Mouse (Mus musculus): Measurements from ENCODE around the gene Polr2c. TPM values are rescaled to one million over a fixed set of nuclear protein-coding genes. Genes with fewer than 3 reads are reported as not detected.

The Polr2c gene
- polyA plus RNA-seq, 1 experiment from 2014 or later = 176 TPM

- peak overlapping the region; percentile 72; the same call in 1 of the 2 replicates for H3K4me3 ChIP-seq
- peaks cover 57% of the 10 kb centered on the region for H3K27me3 ChIP-seq (ENCODE audit: poor library complexity, severe bottlenecking)
- H3K36me3 ChIP-seq (replicated peaks) = no peaks in the 10 kb centered on the region
- H3K9me3 ChIP-seq = no peaks in the 10 kb centered on the region
- DNase-seq (ENCODE audit: extremely low spot score, low spot score) = peak; percentile 71
- H3K27ac ChIP-seq = no peak overlapping the region
- H3K4me1 ChIP-seq = peaks cover 68% of the 10 kb centered on the region
- 17% methylated on average over 6 of the region's 6 CpGs for WGBS
Observed at GRCm38 (mm10) chr8:94874358-94874757, 17.1 kb downstream of the Polr2c start.

GRCm38 (mm10) chr8:94875096-94875870 is 18.0 kb downstream of the Polr2c start:
- peak overlapping the region; percentile 72 for H3K4me3 ChIP-seq
- no peaks in the 10 kb centered on the region for H3K36me3 ChIP-seq (replicated peaks)
- no peaks in the 10 kb centered on the region for H3K9me3 ChIP-seq
- 15% methylated on average over 17 of the region's 17 CpGs for WGBS
- H3K27me3 ChIP-seq (ENCODE audit: poor library complexity, severe bottlenecking) = peaks cover 48% of the 10 kb centered on the region
- peak overlapping the region; percentile 76 for H3K27ac ChIP-seq
- peak; percentile 31 for DNase-seq (ENCODE audit: extremely low spot score, low spot score)
- peaks cover 59% of the 10 kb centered on the region for H3K4me1 ChIP-seq

- peaks cover 54% of the 10 kb centered on the region for H3K4me1 ChIP-seq
- H3K36me3 ChIP-seq (replicated peaks) = no peaks in the 10 kb centered on the region
- under 1% methylated on average over 20 of the region's 20 CpGs for WGBS
- H3K9me3 ChIP-seq = no peaks in the 10 kb centered on the region
- H3K27me3 ChIP-seq (ENCODE audit: poor library complexity, severe bottlenecking) = peaks cover 43% of the 10 kb centered on the region
- H3K27ac ChIP-seq = peak overlapping the region; percentile 76
- no peak for DNase-seq (ENCODE audit: extremely low spot score, low spot score)
- peak overlapping the region; percentile 72 for H3K4me3 ChIP-seq
Observed at GRCm38 (mm10) chr8:94875871-94876150, 18.6 kb downstream of the Polr2c start.

GRCm38 (mm10) chr8:94876197-94876730 is 19.0 kb downstream of the Polr2c start, which contains the start of gene Dok4:
TSS of gene Dok4 (minus strand) at chr8:94876330.
- Histone ChIP-seq H3K4me1 (peaks cover 49% of the 10 kb centered on the region), H3K9me3 (no peaks in the 10 kb centered on the region), H3K27me3 (ENCODE audit: poor library complexity, severe bottlenecking) (peaks cover 40% of the 10 kb centered on the region), H3K36me3 (replicated peaks) (no peaks in the 10 kb centered on the region), H3K27ac (peak within 1 kb of the TSS; percentile 76), H3K4me3 (peak within 1 kb of the TSS; percentile 72)
- whole genome bisulfite sequencing = 1% methylated on average over 23 of the region's 37 CpGs
- peak; percentile 91 for DNase-seq (ENCODE audit: extremely low spot score, low spot score)

GRCm38 (mm10) chr8:94876820-94877219 is 19.6 kb downstream of the Polr2c start:
- Histone ChIP-seq H3K9me3 (no peaks in the 10 kb centered on the region), H3K4me1 (peaks cover 44% of the 10 kb centered on the region), H3K27me3 (ENCODE audit: poor library complexity, severe bottlenecking) (peaks cover 34% of the 10 kb centered on the region), H3K4me3 (0 out of 2 replicates have a peak overlapping the region, but pooled peaks have one; percentile 72), H3K27ac (no peak overlapping the region), H3K36me3 (replicated peaks) (no peaks in the 10 kb centered on the region)
- 52% methylated on average over 3 of the region's 3 CpGs for WGBS
- no peak for DNase-seq (ENCODE audit: extremely low spot score, low spot score)

GRCm38 (mm10) chr8:94880742-94881141 is 23.5 kb downstream of the Polr2c start:
- Histone ChIP-seq H3K4me1 (peaks cover 13% of the 10 kb centered on the region), H3K36me3 (replicated peaks) (no peaks in the 10 kb centered on the region), H3K27ac (no peak overlapping the region), H3K9me3 (no peaks in the 10 kb centered on the region), H3K4me3 (no peak overlapping the region), H3K27me3 (ENCODE audit: poor library complexity, severe bottlenecking) (peaks cover 9% of the 10 kb centered on the region)
- WGBS = 76% methylated on average over 4 of the region's 4 CpGs
- DNase-seq (ENCODE audit: extremely low spot score, low spot score) = no peak

GRCm38 (mm10) chr8:94888383-94889036 is 31.3 kb downstream of the Polr2c start:
- H3K9me3 ChIP-seq = no peaks in the 10 kb centered on the region
- H3K4me1 ChIP-seq = no peaks in the 10 kb centered on the region; the same call in 1 of the 2 replicates
- H3K4me3 ChIP-seq = no peak overlapping the region
- 44% methylated on average over 14 of the region's 14 CpGs for WGBS
- peaks cover 4% of the 10 kb centered on the region; the same call in 1 of the 2 replicates for H3K27me3 ChIP-seq (ENCODE audit: poor library complexity, severe bottlenecking)
- H3K36me3 ChIP-seq (replicated peaks) = no peaks in the 10 kb centered on the region
- no peak overlapping the region for H3K27ac ChIP-seq
- no peak for DNase-seq (ENCODE audit: extremely low spot score, low spot score)

- Histone ChIP-seq H3K27ac (no peak overlapping the region), H3K4me3 (no peak overlapping the region), H3K36me3 (replicated peaks) (no peaks in the 10 kb centered on the region), H3K27me3 (ENCODE audit: poor library complexity, severe bottlenecking) (peaks cover 4% of the 10 kb centered on the region; the same call in 1 of the 2 replicates), H3K9me3 (no peaks in the 10 kb centered on the region), H3K4me1 (peaks cover 18% of the 10 kb centered on the region)
- DNase-seq (ENCODE audit: extremely low spot score, low spot score) = no peak
- 58% methylated on average over 2 of the region's 2 CpGs for WGBS
Observed at GRCm38 (mm10) chr8:94892917-94893316, 35.7 kb downstream of the Polr2c start.

- peak overlapping the region; percentile 22; the same call in 1 of the 2 replicates for H3K4me3 ChIP-seq
- 12% methylated on average over 11 of the region's 11 CpGs for WGBS
- peaks cover 15% of the 10 kb centered on the region for H3K27me3 ChIP-seq (ENCODE audit: poor library complexity, severe bottlenecking)
- no peak for DNase-seq (ENCODE audit: extremely low spot score, low spot score)
- H3K27ac ChIP-seq = peak overlapping the region; percentile 66
- no peaks in the 10 kb centered on the region for H3K9me3 ChIP-seq
- H3K36me3 ChIP-seq (replicated peaks) = peaks cover 19% of the 10 kb centered on the region
- peaks cover 49% of the 10 kb centered on the region for H3K4me1 ChIP-seq
Observed at GRCm38 (mm10) chr8:94899262-94899661, 42.0 kb downstream of the Polr2c start.

GRCm38 (mm10) chr8:94900617-94901016 is 43.4 kb downstream of the Polr2c start:
- 40% methylated on average over 6 of the region's 6 CpGs for WGBS
- no peaks in the 10 kb centered on the region for H3K9me3 ChIP-seq
- peaks cover 33% of the 10 kb centered on the region for H3K36me3 ChIP-seq (replicated peaks)
- peaks cover 15% of the 10 kb centered on the region for H3K27me3 ChIP-seq (ENCODE audit: poor library complexity, severe bottlenecking)
- H3K4me1 ChIP-seq = peaks cover 40% of the 10 kb centered on the region
- peak overlapping the region; percentile 79 for H3K27ac ChIP-seq
- DNase-seq (ENCODE audit: extremely low spot score, low spot score) = no peak
- H3K4me3 ChIP-seq = no peak overlapping the region; the same call in 1 of the 2 replicates

GRCm38 (mm10) chr8:94901031-94901430 is 43.8 kb downstream of the Polr2c start:
- 24% methylated on average over 5 of the region's 5 CpGs for WGBS
- H3K4me3 ChIP-seq = no peak overlapping the region; the same call in 1 of the 2 replicates
- no peak for DNase-seq (ENCODE audit: extremely low spot score, low spot score)
- H3K36me3 ChIP-seq (replicated peaks) = peaks cover 37% of the 10 kb centered on the region
- peaks cover 15% of the 10 kb centered on the region for H3K27me3 ChIP-seq (ENCODE audit: poor library complexity, severe bottlenecking)
- peaks cover 36% of the 10 kb centered on the region for H3K4me1 ChIP-seq
- no peaks in the 10 kb centered on the region for H3K9me3 ChIP-seq
- H3K27ac ChIP-seq = peak overlapping the region; percentile 79

- 83% methylated on average over 12 of the region's 12 CpGs for WGBS
- peaks cover 61% of the 10 kb centered on the region for H3K36me3 ChIP-seq (replicated peaks)
- no peak for DNase-seq (ENCODE audit: extremely low spot score, low spot score)
Observed at GRCm38 (mm10) chr8:94903709-94904108, 46.5 kb downstream of the Polr2c start.

More at GRCm38 (mm10) chr8:94903709-94904108, 46.5 kb downstream of the Polr2c start:
- H3K27me3 ChIP-seq (ENCODE audit: poor library complexity, severe bottlenecking) = peaks cover 12% of the 10 kb centered on the region
- no peak overlapping the region for H3K27ac ChIP-seq
- no peaks in the 10 kb centered on the region for H3K9me3 ChIP-seq
- no peak overlapping the region for H3K4me3 ChIP-seq
- peaks cover 30% of the 10 kb centered on the region for H3K4me1 ChIP-seq
